Mouse (Mus musculus): ENCODE results near the gene Fsd1. TPM values are rescaled to one million over a fixed set of nuclear protein-coding genes. Genes with fewer than 3 reads are reported as not detected.

Gene Fsd1
- polyA plus RNA-seq, 1 experiment: 22.0 TPM

DNA sequence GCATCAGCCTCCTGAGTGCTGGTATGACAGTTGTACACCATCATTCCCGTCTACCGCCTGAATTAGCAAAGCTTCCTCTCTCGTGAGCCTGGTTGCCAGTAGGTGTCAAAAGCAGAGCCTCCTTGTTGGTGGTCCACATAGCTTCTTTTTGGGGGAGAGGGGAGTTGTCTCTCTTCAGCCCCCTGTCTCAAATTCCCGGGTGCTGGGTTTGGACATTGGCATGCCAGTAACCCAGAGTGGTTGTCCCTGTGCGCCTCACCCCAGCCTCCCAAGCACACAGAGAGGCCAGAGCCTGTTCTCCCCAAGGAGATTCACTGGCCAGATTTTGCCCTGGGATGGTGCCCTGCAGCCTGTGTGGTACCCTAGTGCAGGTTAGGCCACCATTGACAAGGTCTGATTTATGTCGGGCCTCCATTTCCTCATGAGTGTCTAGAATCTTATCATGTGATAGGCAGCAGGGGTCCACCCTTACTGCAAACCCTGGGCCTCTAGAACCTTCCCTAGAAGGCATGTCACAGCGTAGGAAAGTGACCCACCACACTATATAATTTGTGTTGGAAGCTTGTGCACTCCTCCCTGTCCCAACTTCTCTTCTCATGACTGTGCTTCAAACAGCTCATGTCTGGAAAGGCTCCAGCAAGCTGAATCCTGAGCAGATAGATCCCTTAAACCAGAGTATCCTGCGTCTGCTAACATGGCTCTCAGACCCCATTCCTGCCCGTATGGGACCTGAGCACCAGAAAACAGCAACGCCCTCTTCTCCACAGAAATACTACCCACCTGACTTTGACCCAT, 26.2 kb upstream of the Fsd1 start:
- Histone ChIP-seq H3K4me3 (ENCODE audit: low read depth, low read length) (no peak overlapping the region), H3K9ac (ENCODE audit: low read depth, poor library complexity, severe bottlenecking) (peak overlapping the region; percentile 51; the same call in 1 of the 2 replicates), H3K36me3 (ENCODE audit: control insufficient read depth, insufficient read depth, low read length, poor library complexity, severe bottlenecking) (no peaks in the 10 kb centered on the region), H3K9me3 (replicated peaks; ENCODE audit: control insufficient read depth, insufficient read depth, low read length, poor library complexity, severe bottlenecking) (no peaks in the 10 kb centered on the region), H3K27ac (ENCODE audit: insufficient read depth, low read length) (no peak overlapping the region), H3K4me1 (ENCODE audit: control insufficient read depth, insufficient read depth, low read length) (no peaks in the 10 kb centered on the region), H3K27me3 (ENCODE audit: control insufficient read depth, insufficient read depth, low read length, poor library complexity, severe bottlenecking) (no peaks in the 10 kb centered on the region)
- TF ChIP-seq POLR2A (IDR thresholded peaks at IDR 0.05; ENCODE audit: insufficient read depth, low read length) (no peak), CTCF (IDR thresholded peaks at IDR 0.05; ENCODE audit: low read depth, low read length) (no peak), EP300 (IDR thresholded peaks at IDR 0.05; ENCODE audit: insufficient read depth, low read depth, low read length) (no peak)

DNA sequence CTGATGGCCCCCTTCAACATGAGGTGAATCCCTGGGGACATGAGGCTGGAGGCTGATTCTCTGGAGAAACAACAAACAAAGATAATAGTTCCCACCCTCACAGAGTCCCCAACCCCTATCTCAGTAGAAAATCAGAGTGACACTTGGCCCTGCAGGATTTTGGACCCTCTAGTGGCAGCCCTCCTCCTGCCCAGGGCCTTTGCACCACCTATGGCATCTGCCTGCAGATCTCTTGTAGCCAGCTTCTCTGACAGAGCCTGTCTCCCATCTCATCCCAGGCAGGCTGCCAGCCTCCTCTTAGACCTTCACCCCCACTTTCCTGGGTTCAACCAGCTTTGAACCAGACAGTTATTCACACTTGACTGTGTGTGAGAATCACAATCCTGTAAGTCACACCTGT, 25.5 kb upstream of the Fsd1 start:
- TF ChIP-seq EP300 (IDR thresholded peaks at IDR 0.05; ENCODE audit: insufficient read depth, low read depth, low read length): no peak
- no peak for TF ChIP-seq POLR2A (IDR thresholded peaks at IDR 0.05; ENCODE audit: insufficient read depth, low read length)
- no peak for TF ChIP-seq CTCF (IDR thresholded peaks at IDR 0.05; ENCODE audit: low read depth, low read length)
- no peak overlapping the region for H3K9ac ChIP-seq (ENCODE audit: low read depth, poor library complexity, severe bottlenecking)
- H3K36me3 ChIP-seq (ENCODE audit: control insufficient read depth, insufficient read depth, low read length, poor library complexity, severe bottlenecking): no peaks in the 10 kb centered on the region
- no peaks in the 10 kb centered on the region for H3K27me3 ChIP-seq (ENCODE audit: control insufficient read depth, insufficient read depth, low read length, poor library complexity, severe bottlenecking)
- no peak overlapping the region for H3K4me3 ChIP-seq (ENCODE audit: low read depth, low read length)
- H3K4me1 ChIP-seq (ENCODE audit: control insufficient read depth, insufficient read depth, low read length): no peaks in the 10 kb centered on the region
- H3K27ac ChIP-seq (ENCODE audit: insufficient read depth, low read length): no peak overlapping the region
- no peaks in the 10 kb centered on the region for H3K9me3 ChIP-seq (replicated peaks; ENCODE audit: control insufficient read depth, insufficient read depth, low read length, poor library complexity, severe bottlenecking)

DNA sequence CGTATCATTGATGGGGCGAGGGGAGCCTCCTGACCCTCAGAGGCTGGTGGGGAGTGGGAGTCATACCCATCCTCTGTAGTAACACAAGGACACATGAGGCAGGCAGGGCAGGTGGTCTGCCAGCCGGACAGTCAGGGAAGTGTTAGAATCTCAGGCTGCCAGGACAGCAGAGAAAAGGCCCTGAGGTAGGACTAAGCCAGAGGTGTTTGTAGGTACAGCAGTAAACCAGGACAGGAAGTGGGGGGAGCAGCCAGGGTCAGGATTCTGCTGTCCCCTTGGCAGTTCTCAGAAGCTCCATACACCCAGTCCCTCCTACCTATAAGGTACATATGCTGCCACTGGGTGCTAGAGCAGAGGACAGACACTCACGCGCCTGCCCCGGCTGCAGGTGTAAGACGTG, 24.7 kb upstream of the Fsd1 start:
- Histone ChIP-seq H3K27ac (ENCODE audit: insufficient read depth, low read length) (no peak overlapping the region), H3K9ac (ENCODE audit: low read depth, poor library complexity, severe bottlenecking) (no peak overlapping the region), H3K4me3 (ENCODE audit: low read depth, low read length) (no peak overlapping the region), H3K4me1 (ENCODE audit: control insufficient read depth, insufficient read depth, low read length) (no peaks in the 10 kb centered on the region), H3K27me3 (ENCODE audit: control insufficient read depth, insufficient read depth, low read length, poor library complexity, severe bottlenecking) (no peaks in the 10 kb centered on the region), H3K36me3 (ENCODE audit: control insufficient read depth, insufficient read depth, low read length, poor library complexity, severe bottlenecking) (no peaks in the 10 kb centered on the region), H3K9me3 (replicated peaks; ENCODE audit: control insufficient read depth, insufficient read depth, low read length, poor library complexity, severe bottlenecking) (no peaks in the 10 kb centered on the region)
- TF ChIP-seq POLR2A (IDR thresholded peaks at IDR 0.05; ENCODE audit: insufficient read depth, low read length) (no peak), EP300 (IDR thresholded peaks at IDR 0.05; ENCODE audit: insufficient read depth, low read depth, low read length) (no peak), CTCF (IDR thresholded peaks at IDR 0.05; ENCODE audit: low read depth, low read length) (no peak)

DNA sequence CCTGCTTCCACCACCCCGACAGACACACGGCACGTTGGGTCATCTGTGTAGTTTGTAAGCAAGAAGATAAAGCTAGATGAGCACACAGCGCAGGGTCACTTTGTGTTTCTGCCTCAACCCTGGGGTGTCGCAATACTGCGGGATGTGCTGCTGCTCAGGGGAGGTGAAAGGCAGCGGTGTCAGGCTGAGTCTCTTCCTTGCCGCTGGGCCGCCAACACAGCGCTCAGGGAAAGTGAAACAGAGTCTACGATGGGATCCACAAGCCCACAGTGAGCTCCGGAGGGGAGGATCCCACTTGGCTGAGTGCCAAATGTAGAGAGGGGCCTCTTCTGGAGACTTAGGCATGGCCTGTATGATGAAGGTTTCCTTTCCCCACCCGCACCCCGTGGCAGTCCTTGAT, 23.1 kb upstream of the Fsd1 start:
- no peaks in the 10 kb centered on the region for H3K9me3 ChIP-seq (replicated peaks; ENCODE audit: control insufficient read depth, insufficient read depth, low read length, poor library complexity, severe bottlenecking)
- TF ChIP-seq CTCF (IDR thresholded peaks at IDR 0.05; ENCODE audit: low read depth, low read length) (no peak), POLR2A (IDR thresholded peaks at IDR 0.05; ENCODE audit: insufficient read depth, low read length) (no peak), EP300 (IDR thresholded peaks at IDR 0.05; ENCODE audit: insufficient read depth, low read depth, low read length) (no peak)
- H3K27me3 ChIP-seq (ENCODE audit: control insufficient read depth, insufficient read depth, low read length, poor library complexity, severe bottlenecking): no peaks in the 10 kb centered on the region
- H3K4me3 ChIP-seq (ENCODE audit: low read depth, low read length): no peak overlapping the region
- no peak overlapping the region for H3K9ac ChIP-seq (ENCODE audit: low read depth, poor library complexity, severe bottlenecking)
- H3K36me3 ChIP-seq (ENCODE audit: control insufficient read depth, insufficient read depth, low read length, poor library complexity, severe bottlenecking): no peaks in the 10 kb centered on the region
- H3K4me1 ChIP-seq (ENCODE audit: control insufficient read depth, insufficient read depth, low read length): no peaks in the 10 kb centered on the region
- H3K27ac ChIP-seq (ENCODE audit: insufficient read depth, low read length): no peak overlapping the region

DNA sequence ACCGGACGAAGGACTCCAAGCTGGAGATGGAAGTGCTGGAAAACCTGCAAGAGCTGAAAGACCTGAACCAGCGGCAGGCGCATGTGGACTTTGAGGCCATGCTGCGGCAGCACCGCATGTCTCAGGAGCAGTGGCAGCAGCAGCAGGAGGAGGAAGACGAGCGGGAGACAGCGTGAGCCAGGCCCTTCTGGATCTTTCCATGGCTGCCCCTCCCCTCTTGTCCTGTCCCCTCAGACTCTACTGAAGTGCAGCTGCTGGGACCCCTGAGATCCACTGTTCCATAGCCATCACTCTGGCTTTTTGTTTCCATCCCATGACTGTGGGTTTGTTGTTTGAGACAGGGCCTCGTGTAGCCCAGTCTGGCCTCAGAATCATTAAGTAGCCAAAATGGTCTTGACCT, 21.8 kb upstream of the Fsd1 start:
- Histone ChIP-seq H3K4me1 (ENCODE audit: control insufficient read depth, insufficient read depth, low read length) (no peaks in the 10 kb centered on the region), H3K4me3 (ENCODE audit: low read depth, low read length) (no peak overlapping the region), H3K27me3 (ENCODE audit: control insufficient read depth, insufficient read depth, low read length, poor library complexity, severe bottlenecking) (no peaks in the 10 kb centered on the region), H3K9me3 (replicated peaks; ENCODE audit: control insufficient read depth, insufficient read depth, low read length, poor library complexity, severe bottlenecking) (no peaks in the 10 kb centered on the region), H3K9ac (ENCODE audit: low read depth, poor library complexity, severe bottlenecking) (no peak overlapping the region), H3K27ac (ENCODE audit: insufficient read depth, low read length) (no peak overlapping the region), H3K36me3 (ENCODE audit: control insufficient read depth, insufficient read depth, low read length, poor library complexity, severe bottlenecking) (no peaks in the 10 kb centered on the region)
- TF ChIP-seq POLR2A (IDR thresholded peaks at IDR 0.05; ENCODE audit: insufficient read depth, low read length) (no peak), CTCF (IDR thresholded peaks at IDR 0.05; ENCODE audit: low read depth, low read length) (no peak), EP300 (IDR thresholded peaks at IDR 0.05; ENCODE audit: insufficient read depth, low read depth, low read length) (no peak)

DNA sequence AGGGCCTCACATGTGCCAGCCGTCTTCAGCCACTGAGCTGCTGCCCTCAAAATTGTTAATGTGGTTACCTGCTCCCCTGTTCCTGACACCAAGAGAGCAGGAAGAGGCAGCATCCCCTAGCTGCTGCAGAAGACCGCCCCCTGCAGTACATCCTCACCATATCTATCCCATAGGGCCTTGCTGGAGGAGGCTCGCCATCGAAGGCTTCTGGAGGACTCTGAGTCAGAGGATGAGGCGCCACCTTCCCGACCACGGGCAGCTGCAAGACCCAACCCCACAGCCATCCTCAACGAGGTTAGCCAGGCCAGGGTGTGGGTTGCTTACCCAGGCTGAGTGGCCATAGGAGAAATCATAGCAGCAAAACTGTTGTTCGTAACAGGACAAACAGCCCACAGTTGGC, 21.3 kb upstream of the Fsd1 start:
- TF ChIP-seq POLR2A (IDR thresholded peaks at IDR 0.05; ENCODE audit: insufficient read depth, low read length) (no peak), CTCF (IDR thresholded peaks at IDR 0.05; ENCODE audit: low read depth, low read length) (peak; percentile 54)
- Histone ChIP-seq H3K27me3 (ENCODE audit: control insufficient read depth, insufficient read depth, low read length, poor library complexity, severe bottlenecking) (no peaks in the 10 kb centered on the region), H3K9me3 (replicated peaks; ENCODE audit: control insufficient read depth, insufficient read depth, low read length, poor library complexity, severe bottlenecking) (no peaks in the 10 kb centered on the region), H3K9ac (ENCODE audit: low read depth, poor library complexity, severe bottlenecking) (no peak overlapping the region), H3K4me3 (ENCODE audit: low read depth, low read length) (no peak overlapping the region), H3K4me1 (ENCODE audit: control insufficient read depth, insufficient read depth, low read length) (peaks cover 2% of the 10 kb centered on the region), H3K27ac (ENCODE audit: insufficient read depth, low read length) (no peak overlapping the region), H3K36me3 (ENCODE audit: control insufficient read depth, insufficient read depth, low read length, poor library complexity, severe bottlenecking) (no peaks in the 10 kb centered on the region)
